Mouse (Mus musculus) neural tube, embryonic 13.5 days (tissue): ENCODE data around the gene Slfn9. TPM values are rescaled to one million over a fixed set of nuclear protein-coding genes. Genes with fewer than 3 reads are reported as not detected.
"Not testable (repeated sequence)": the region's sequence is repeated elsewhere in the genome, so short reads cannot be mapped to it uniquely, and the experiment has no call there.

ENCODE experiments used
- ATAC-seq: fragments of 200-750 bp; cut with Nextera tagmentation; 2 replicates; pipeline ENCODE4 v1.8.0; 2017; ENCODE audit warnings: low read depth, mild to moderate bottlenecking, moderate TSS enrichment, moderate library complexity
- H3K27ac ChIP-seq: fragments of 300-500 bp; sonication (generic); replicated peaks from 2 replicates; pipeline ENCODE4 v1.5.1; 2015; ENCODE audit warnings: moderate library complexity, mild to moderate bottlenecking, inconsistent platforms
- H3K27me3 ChIP-seq: fragments of 300-500 bp; sonication (generic); 2 replicates; pipeline ENCODE4 v1.6.1; 2015; ENCODE audit warnings: mild to moderate bottlenecking, inconsistent platforms
- H3K36me3 ChIP-seq: fragments of 300-500 bp; sonication (generic); 2 replicates; pipeline ENCODE4 v1.6.1; 2015; ENCODE audit warnings: mild to moderate bottlenecking, inconsistent platforms
- H3K4me1 ChIP-seq: fragments of 300-500 bp; sonication (generic); replicated peaks from 2 replicates; pipeline ENCODE4 v1.6.1; 2015; ENCODE audit warnings: inconsistent platforms
- H3K4me2 ChIP-seq: fragments of 300-500 bp; sonication (generic); 2 replicates; pipeline ENCODE4 v1.6.1; 2015; ENCODE audit warnings: inconsistent platforms, mild to moderate bottlenecking, moderate library complexity
- H3K4me3 ChIP-seq: fragments of 300-500 bp; sonication (generic); 2 replicates; pipeline ENCODE4 v1.5.1; 2015; ENCODE audit warnings: mild to moderate bottlenecking, inconsistent platforms
- H3K9ac ChIP-seq: fragments of 300-500 bp; sonication (generic); 2 replicates; pipeline ENCODE4 v1.6.1; 2015; ENCODE audit warnings: moderate library complexity, mild to moderate bottlenecking, inconsistent platforms
- H3K9me3 ChIP-seq: fragments of 300-500 bp; sonication (generic); 2 replicates; pipeline ENCODE4 v1.6.1; 2016; ENCODE audit warnings: inconsistent platforms
- WGBS: fragments of 180-500 bp; shearing (Covaris S2); methylation state at CpG from one replicate; pipeline ENCODE4 v1.1.7; 2015; 5-methylcytosine and 5-hydroxymethylcytosine counted together
- polyA plus RNA-seq: library from polyadenylated mRNA; unstranded; fragments of >200 nt; fragmentation: Nextera tagmentation; extraction: Ambion mirVana; gene quantifications from 2 replicates; pipeline ENCODE4 v1.2.1, GENCODE M21; 2015

Slfn9 gene
- polyA plus RNA-seq, 1 experiment from 2014 or later, result 2.8 TPM

DNA sequence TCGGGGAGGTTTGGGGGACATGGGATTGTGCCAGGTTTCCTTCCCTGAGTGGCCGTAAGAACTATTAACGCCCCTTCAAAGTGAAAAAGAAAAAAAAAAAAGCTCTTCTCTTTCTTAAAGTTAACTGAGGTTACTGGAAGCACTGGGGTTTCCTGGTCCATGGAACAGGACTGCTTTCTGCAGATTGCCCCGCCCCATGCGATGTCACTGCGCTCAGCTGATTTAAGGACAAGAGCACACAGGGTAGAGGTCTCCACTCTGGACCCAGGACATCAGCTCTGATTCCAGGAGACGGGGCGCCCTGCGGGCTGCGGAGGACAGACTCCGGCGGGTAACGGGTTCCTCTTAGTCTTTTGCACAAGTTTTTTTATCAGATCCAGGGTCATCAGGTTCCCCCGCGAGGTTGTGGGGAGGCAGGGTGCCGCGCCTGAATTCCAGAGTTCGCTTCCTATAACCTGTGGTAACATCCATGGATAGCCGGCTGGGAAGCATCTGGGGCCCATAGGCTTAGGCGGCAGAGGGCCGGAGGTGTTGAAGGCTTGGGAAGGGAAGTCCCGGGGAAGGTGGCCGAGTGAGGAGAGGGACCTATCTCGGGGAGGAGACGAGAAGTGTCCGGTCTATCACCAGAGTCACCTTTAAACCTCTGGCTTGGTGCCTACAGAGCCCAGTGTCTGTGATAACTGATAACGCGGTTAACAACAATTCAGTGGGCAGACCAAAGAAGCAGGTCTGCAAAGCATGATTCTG is 39.6 kb downstream of the Slfn9 start:
- Histone ChIP-seq H3K27ac (no peak overlapping the region), H3K9ac (no peak overlapping the region), H3K27me3 (peaks cover 66% of the 10 kb centered on the region), H3K4me1 (peaks cover 7% of the 10 kb centered on the region), H3K4me3 (peak overlapping the region; percentile 8), H3K4me2 (peak overlapping the region; percentile 31), H3K36me3 (no peaks in the 10 kb centered on the region), H3K9me3 (no peaks in the 10 kb centered on the region)
- WGBS, result 12% methylated on average over 28 of the region's 28 CpGs
- ATAC-seq, result no peak

DNA sequence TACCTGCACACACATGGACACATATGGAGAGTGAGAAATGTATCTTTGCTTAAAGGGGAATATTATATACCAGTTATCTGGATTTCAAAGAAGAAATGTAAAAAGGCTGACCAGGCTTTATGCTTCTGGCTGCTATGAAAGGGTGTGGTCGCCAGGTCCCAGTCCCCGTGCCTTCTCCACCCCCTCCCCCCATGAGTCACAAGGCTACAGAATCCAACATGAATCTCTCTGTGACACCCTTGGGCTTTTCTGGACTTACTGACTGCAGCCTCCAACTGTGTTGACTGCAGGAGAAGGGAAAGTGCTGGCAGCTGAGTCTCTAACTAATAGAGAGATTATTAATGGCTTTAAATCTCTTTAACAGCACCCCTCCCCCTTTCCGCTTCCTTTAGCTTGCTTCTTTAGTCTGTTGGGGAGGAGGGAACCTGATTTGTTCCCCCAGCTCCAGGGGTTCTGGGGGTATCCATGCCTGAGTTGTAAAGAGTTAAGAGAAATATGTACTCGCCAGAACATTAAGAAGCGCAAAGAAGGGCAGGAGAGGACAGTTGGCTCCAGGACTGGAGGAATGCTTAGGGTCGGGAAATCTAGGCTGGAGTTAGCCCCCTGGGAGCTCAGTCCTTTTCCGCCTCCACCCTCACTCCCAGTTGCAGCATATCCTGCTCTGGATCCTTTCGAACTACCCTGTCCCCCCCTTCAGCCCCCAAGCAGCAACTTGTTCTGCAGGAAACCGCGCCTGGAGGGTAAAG is 40.7 kb downstream of the Slfn9 start, which contains the start of gene Slfn5:
TSS of gene Slfn5 (plus strand) at position 614 of the 746 bp plus-strand sequence.
- peaks cover 66% of the 10 kb centered on the region for H3K27me3 ChIP-seq
- peak within 1 kb of the TSS; percentile 8 for H3K4me3 ChIP-seq
- no peaks in the 10 kb centered on the region for H3K9me3 ChIP-seq
- H3K4me2 ChIP-seq, result peak within 1 kb of the TSS; percentile 31
- ATAC-seq, result no peak
- H3K27ac ChIP-seq, result no peak within 1 kb of the TSS
- H3K4me1 ChIP-seq, result peaks cover 7% of the 10 kb centered on the region
- WGBS, result 10% methylated on average over 10 of the region's 10 CpGs
- H3K36me3 ChIP-seq, result no peaks in the 10 kb centered on the region
- H3K9ac ChIP-seq, result no peak within 1 kb of the TSS

DNA sequence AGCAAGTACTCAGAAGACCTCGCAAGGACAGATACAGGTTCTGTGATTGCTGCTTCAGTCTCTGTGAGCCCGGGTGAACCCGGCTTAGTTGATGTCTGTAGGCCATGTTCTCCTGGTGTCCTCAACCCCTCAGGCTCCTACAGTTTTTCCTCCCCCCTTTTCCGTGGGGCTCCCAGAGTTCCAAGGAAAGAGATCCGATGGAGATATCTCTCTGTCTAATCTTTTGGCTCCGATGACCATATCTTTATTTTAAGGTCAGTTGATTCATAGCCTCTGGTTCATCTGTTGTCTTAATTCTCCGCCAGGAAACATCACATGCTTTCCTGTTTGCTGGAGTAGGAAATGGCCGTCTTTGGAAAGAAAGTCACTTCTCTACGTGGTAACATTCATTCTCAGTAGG is 42.6 kb downstream of the Slfn9 start:
- H3K27ac ChIP-seq, result no peak overlapping the region
- WGBS, result 85% methylated on average over 9 of the region's 9 CpGs
- no peak overlapping the region for H3K4me3 ChIP-seq
- H3K4me1 ChIP-seq, result peaks cover 7% of the 10 kb centered on the region
- no peaks in the 10 kb centered on the region for H3K9me3 ChIP-seq
- no peak overlapping the region for H3K9ac ChIP-seq
- no peaks in the 10 kb centered on the region for H3K36me3 ChIP-seq
- no peak for ATAC-seq
- H3K4me2 ChIP-seq, result no peak overlapping the region
- peaks cover 63% of the 10 kb centered on the region for H3K27me3 ChIP-seq

DNA sequence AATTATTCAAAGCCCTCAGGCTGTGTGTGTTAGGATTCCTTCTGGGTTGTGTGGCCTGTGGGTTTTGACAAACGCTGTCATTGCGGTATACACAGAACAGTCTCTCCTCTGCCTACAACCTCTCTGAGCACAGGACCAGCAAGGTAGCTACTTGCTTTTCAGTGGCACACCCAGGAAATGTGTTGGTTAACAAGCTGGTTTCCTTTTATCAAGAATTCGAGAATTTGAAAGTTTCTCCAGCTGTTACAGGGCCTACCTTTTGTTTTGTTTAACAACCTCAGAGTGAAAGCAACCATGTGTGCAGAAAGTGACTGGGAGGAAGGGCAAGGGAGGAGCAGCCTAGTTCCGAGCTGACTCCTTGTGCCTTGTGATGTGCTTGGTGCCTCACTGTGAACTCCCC is 44.2 kb downstream of the Slfn9 start:
- 52% methylated on average over 4 of the region's 4 CpGs for WGBS
- no peak overlapping the region for H3K4me2 ChIP-seq
- H3K9me3 ChIP-seq, result no peaks in the 10 kb centered on the region
- H3K27me3 ChIP-seq, result peaks cover 48% of the 10 kb centered on the region
- no peak for ATAC-seq
- H3K4me1 ChIP-seq, result peaks cover 7% of the 10 kb centered on the region
- H3K4me3 ChIP-seq, result no peak overlapping the region
- no peaks in the 10 kb centered on the region for H3K36me3 ChIP-seq
- no peak overlapping the region for H3K27ac ChIP-seq
- no peak overlapping the region for H3K9ac ChIP-seq

DNA sequence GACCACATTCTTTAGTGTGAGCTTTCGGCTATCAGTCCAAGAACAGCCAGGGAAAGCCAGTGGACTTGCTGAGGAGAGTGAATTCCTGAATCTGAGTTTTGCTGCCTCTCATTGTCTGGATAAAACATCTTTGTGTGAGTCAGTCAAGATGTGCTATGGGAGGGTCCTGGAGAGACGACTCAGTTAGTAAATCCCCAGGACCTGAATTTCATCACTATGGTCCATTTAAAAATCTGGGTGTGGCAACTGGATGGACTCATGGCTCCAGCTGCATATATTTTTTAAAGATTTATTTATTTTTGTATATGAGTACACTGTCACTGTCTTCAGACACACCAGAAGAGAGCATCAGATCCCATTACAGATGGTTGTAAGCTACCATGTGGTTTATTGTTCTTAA is 46.0 kb downstream of the Slfn9 start:
- Histone ChIP-seq H3K4me2 (no peak overlapping the region), H3K27me3 (peaks cover 32% of the 10 kb centered on the region), H3K9ac (no peak overlapping the region), H3K4me3 (no peak overlapping the region), H3K4me1 (no peaks in the 10 kb centered on the region), H3K9me3 (no peaks in the 10 kb centered on the region), H3K27ac (no peak overlapping the region), H3K36me3 (no peaks in the 10 kb centered on the region)
- WGBS, result 72% methylated on average over 2 of the region's 2 CpGs
- ATAC-seq, result no peak

DNA sequence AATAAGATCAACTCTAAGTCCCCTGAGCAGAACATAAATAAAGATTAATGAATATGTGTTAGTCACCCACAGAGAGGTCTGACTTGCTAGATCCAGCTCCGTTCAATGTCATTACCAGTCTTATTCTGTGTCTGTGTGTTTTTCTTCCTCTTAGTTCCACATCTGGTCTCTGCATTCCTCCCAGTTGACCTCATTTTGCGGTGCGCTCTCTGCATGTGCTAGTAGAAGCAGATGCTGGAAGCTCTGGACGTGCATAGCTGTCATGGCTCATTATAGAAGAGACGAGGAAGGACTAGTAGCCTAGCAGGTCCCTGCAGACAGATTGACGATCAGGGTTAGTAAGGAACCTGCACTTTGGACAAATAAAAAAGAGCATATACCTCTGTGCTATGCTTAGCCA is 48.3 kb downstream of the Slfn9 start:
- no peak for ATAC-seq
- WGBS, result 61% methylated on average over 6 of the region's 6 CpGs
- Histone ChIP-seq H3K9me3 (no peaks in the 10 kb centered on the region), H3K9ac (no peak overlapping the region), H3K27ac (no peak overlapping the region), H3K4me3 (no peak overlapping the region), H3K27me3 (peaks cover 30% of the 10 kb centered on the region), H3K4me1 (no peaks in the 10 kb centered on the region), H3K4me2 (no peak overlapping the region), H3K36me3 (no peaks in the 10 kb centered on the region)

DNA sequence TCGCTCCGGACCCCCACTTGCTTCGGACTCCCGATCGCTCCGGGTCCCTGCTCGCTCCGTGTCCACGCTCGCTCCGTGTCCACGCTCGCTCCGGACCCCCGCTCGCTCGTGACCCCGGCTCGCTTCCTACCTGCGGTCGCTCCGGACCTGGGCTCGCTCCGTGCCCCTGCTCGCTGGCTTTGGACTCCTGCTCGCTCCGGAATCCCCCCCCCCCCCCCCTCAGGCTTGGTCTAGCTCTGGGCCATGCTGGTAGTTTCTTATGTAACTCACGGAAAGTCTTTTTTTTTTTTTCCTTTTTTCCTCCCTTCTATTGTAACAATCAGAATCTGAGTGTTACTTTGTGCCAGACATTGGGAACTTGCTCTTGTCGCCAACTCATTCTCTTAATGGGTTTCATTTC is 58.4 kb downstream of the Slfn9 start:
- Histone ChIP-seq H3K36me3 (no peaks in the 10 kb centered on the region), H3K27me3 (peaks cover 75% of the 10 kb centered on the region), H3K4me1 (peaks cover 16% of the 10 kb centered on the region), H3K4me2 (peak overlapping the region; percentile 88), H3K9ac (peak overlapping the region; percentile 67), H3K4me3 (peak overlapping the region; percentile 47), H3K27ac (no peak overlapping the region), H3K9me3 (no peaks in the 10 kb centered on the region)
- under 1% methylated on average over 29 of the region's 29 CpGs for WGBS
- no peak for ATAC-seq

DNA sequence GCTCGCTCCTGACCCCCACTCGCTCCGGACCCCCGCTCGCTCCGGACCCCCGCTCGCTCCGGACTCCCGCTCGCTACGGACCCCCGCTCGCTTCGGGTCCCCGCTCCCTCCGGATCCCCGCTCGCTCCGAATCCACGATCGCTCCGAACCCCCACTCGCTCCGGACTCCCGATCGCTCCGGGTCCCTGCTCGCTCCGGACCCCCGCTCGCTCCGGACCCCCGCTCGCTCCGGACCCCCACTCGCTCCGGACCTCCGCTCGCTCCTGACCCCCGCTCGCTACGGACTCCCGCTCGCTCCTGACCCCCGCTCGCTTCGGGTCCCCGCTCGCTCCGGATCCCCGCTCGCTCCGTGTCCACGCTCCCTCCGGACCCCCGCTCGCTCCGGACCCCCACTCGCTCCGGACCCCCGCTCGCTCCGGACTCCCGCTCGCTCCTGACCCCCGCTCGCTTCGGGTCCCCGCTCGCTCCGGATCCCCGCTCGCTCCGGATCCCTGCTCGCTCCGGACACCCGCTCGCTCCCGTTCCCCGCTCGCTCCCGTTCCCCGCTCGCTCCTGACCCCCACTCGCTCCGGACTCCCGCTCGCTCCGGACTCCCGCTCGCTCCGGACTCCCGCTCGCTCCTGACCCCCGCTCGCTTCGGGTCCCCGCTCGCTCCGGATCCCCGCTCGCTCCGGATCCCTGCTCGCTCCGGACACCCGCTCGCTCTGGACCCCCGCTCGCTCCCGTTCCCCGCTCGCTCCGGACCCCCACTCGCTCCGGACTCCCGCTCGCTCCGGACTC is 59.8 kb downstream of the Slfn9 start:
- H3K4me1 ChIP-seq, result peaks cover 16% of the 10 kb centered on the region
- H3K9ac ChIP-seq, result peak overlapping the region; percentile 67
- peak overlapping the region; percentile 47 for H3K4me3 ChIP-seq
- not testable (repeated sequence) for H3K9me3 ChIP-seq, H3K27ac ChIP-seq, H3K36me3 ChIP-seq, ATAC-seq
- H3K4me2 ChIP-seq, result peak overlapping the region; percentile 88
- peaks cover 73% of the 10 kb centered on the region for H3K27me3 ChIP-seq
- WGBS, result under 1% methylated on average over 110 of the region's 119 CpGs

DNA sequence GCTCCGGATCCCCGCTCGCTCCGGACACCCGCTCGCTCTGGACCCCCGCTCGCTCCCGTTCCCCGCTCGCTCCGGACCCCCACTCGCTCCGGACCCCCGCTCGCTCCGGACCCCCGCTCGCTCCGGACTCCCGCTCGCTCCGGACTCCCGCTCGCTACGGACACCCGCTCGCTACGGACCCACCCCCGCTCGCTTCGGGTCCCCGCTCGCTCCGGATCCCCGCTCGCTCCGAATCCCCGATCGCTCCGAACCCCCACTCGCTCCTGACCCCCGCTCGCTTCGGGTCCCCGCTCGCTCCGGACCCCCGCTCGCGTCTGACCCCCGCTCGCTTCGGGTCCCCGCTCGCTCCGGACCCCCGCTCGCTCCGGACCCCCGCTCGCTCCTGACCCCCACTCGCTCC is 60.5 kb downstream of the Slfn9 start:
- not testable (repeated sequence) for H3K9me3 ChIP-seq, ATAC-seq, H3K36me3 ChIP-seq, H3K27ac ChIP-seq
- Histone ChIP-seq H3K4me1 (peaks cover 16% of the 10 kb centered on the region), H3K4me3 (peak overlapping the region; percentile 47), H3K4me2 (peak overlapping the region; percentile 88), H3K27me3 (peaks cover 73% of the 10 kb centered on the region), H3K9ac (peak overlapping the region; percentile 67)
- WGBS, result 2% methylated on average over 53 of the region's 63 CpGs

DNA sequence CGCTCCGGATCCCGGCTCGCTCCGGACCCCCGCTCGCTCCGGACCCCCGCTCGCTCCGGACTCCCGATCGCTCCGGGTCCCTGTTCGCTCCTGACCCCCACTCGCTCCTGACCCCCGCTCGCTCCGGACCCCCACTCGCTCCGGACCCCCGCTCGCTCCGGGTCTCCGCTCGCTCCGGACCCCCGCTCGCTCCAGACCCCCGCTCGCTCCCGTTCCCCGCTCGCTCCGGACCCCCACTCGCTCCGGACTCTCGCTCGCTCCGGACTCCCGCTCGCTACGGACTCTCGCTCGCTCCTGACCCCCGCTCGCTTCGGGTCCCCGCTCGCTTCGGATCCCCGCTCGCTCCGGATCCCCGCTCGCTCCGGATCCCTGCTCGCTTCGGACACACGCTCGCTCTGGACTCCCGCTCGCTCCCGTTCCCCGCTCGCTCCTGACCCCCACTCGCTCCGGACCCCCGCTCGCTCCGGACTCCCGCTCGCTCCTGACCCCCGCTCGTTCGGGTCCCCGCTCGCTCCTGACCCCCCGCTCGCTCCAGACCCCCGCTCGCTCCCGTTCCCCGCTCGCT is 61.2 kb downstream of the Slfn9 start:
- H3K27me3 ChIP-seq, result peaks cover 73% of the 10 kb centered on the region
- ATAC-seq, H3K27ac ChIP-seq, H3K9me3 ChIP-seq, H3K36me3 ChIP-seq: not testable (repeated sequence)
- whole genome bisulfite sequencing, result 1% methylated on average over 76 of the region's 85 CpGs
- H3K4me1 ChIP-seq, result peaks cover 16% of the 10 kb centered on the region
- H3K9ac ChIP-seq, result peak overlapping the region; percentile 60
- peak overlapping the region; percentile 88 for H3K4me2 ChIP-seq
- peak overlapping the region; percentile 47 for H3K4me3 ChIP-seq

DNA sequence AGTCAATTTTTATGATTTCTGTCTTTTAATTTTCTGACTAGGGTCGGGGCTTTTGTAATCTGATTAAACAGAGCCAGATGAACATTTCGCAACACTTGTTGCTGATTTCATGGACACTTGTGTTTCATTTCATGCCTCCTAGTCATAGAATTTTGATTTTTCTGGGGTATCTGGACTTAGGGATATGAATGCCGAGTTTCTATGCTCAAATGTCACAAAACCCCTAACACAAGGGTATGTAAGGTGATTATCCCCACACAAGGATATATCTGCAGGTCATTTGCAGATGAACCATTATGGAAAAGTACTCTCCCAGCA is 62.0 kb downstream of the Slfn9 start:
- H3K9ac ChIP-seq, result no peak overlapping the region
- no peak overlapping the region for H3K4me3 ChIP-seq
- H3K4me2 ChIP-seq, result no peak overlapping the region
- H3K9me3 ChIP-seq, result no peaks in the 10 kb centered on the region
- no peaks in the 10 kb centered on the region for H3K36me3 ChIP-seq
- peaks cover 16% of the 10 kb centered on the region for H3K4me1 ChIP-seq
- peaks cover 73% of the 10 kb centered on the region for H3K27me3 ChIP-seq
- H3K27ac ChIP-seq, result no peak overlapping the region
- 47% methylated on average over 3 of the region's 3 CpGs for WGBS
- no peak for ATAC-seq
